Comparison of ENCODE assay signal across 8 mouse cellular contexts in the genomic region with DNA sequence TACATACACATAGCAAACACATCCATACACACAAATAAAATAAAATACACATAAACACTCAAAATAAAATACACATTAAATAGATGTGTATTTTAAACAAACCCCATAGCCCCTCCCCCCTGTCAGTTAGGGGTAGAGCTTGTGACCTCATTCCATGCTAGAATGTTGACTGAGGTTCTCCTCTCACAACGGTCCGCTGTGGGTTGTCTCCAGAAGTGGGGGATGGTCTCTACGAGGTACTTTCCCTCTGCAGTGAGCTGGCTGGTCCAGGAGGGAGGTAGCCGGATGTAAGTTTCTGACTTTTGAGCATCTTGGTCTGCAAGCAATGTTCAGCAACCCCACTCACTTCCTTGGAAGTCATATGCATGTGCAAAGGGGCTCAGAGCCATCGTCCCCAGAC. TPM values are rescaled to one million over a fixed set of nuclear protein-coding genes. Genes with fewer than 3 reads are reported as not detected.
DNase-seq lines count a peak whose midpoint lies in the region; ATAC-seq lines count a peak whose summit lies in the region.

Gene Zfyve27 (plus strand): TSS at position 188 of the 400 bp plus-strand sequence.

- H3K9me3 ChIP-seq in megakaryocyte, embryonic 14.5 days = no peaks in the 10 kb centered on the region
- H3K9me3 ChIP-seq in embryonic facial prominence, embryonic 12.5 days = no peaks in the 10 kb centered on the region
- H3K9me3 ChIP-seq in heart, embryonic 16.5 days (replicated peaks; ENCODE audit: control insufficient read depth, low read length) = no peaks in the 10 kb centered on the region
- no peaks in the 10 kb centered on the region for H3K9me3 ChIP-seq in stomach, embryonic 16.5 days (replicated peaks; ENCODE audit: control insufficient read depth, low read length)

- H3K4me2 ChIP-seq in embryonic facial prominence, embryonic 12.5 days (replicated peaks) = no peak within 1 kb of the TSS
- H3K4me2 ChIP-seq in heart, embryonic 16.5 days (ENCODE audit: low read depth, low read length) = no peak within 1 kb of the TSS
- no peak within 1 kb of the TSS for H3K4me2 ChIP-seq in stomach, embryonic 16.5 days (ENCODE audit: low read depth, low read length)

- no peak for DNase-seq in left cerebral cortex, postnatal 36 days (ENCODE audit: low spot score in 2 of 2)
- DNase-seq in T-cell, adult 2 months (ENCODE audit: low spot score) = no peak

- 75% methylated on average over 5 of the region's 5 CpGs for WGBS in embryonic facial prominence, embryonic 12.5 days
- WGBS in heart, embryonic 16.5 days = 58% methylated on average over 5 of the region's 5 CpGs
- WGBS in stomach, embryonic 16.5 days = 36% methylated on average over 5 of the region's 5 CpGs

- H3K4me3 ChIP-seq in megakaryocyte, embryonic 14.5 days (replicated peaks) = no peak within 1 kb of the TSS
- H3K4me3 ChIP-seq in embryonic facial prominence, embryonic 12.5 days = no peak within 1 kb of the TSS
- no peak within 1 kb of the TSS for H3K4me3 ChIP-seq in heart, embryonic 16.5 days (ENCODE audit: low read length)
- no peak within 1 kb of the TSS for H3K4me3 ChIP-seq in stomach, embryonic 16.5 days (replicated peaks; ENCODE audit: low read length)

- peaks cover 9% of the 10 kb centered on the region for H3K27me3 ChIP-seq in megakaryocyte, embryonic 14.5 days (replicated peaks)
- peaks cover 10% of the 10 kb centered on the region for H3K27me3 ChIP-seq in embryonic facial prominence, embryonic 12.5 days
- H3K27me3 ChIP-seq in heart, embryonic 16.5 days (ENCODE audit: control insufficient read depth, insufficient read depth, low read length) = peaks cover 2% of the 10 kb centered on the region; the same call in 1 of the 2 replicates
- H3K27me3 ChIP-seq in stomach, embryonic 16.5 days (ENCODE audit: control insufficient read depth, insufficient read depth, low read length) = no peaks in the 10 kb centered on the region

- H3K9ac ChIP-seq in embryonic facial prominence, embryonic 12.5 days = no peak within 1 kb of the TSS
- no peak within 1 kb of the TSS for H3K9ac ChIP-seq in heart, embryonic 16.5 days (ENCODE audit: low read length)
- no peak within 1 kb of the TSS for H3K9ac ChIP-seq in stomach, embryonic 16.5 days (ENCODE audit: low read length)

- intact Hi-C loops in left cerebral cortex, postnatal 36 days (cut with DNase I) = no loop called here

- ATAC-seq in megakaryocyte, adult 5-6 weeks (ENCODE audit: poor library complexity, severe bottlenecking) = no peak
- ATAC-seq in embryonic facial prominence, embryonic 12.5 days (ENCODE audit: insufficient number of reproducible peaks, insufficient read depth, low FRiP score, low TSS enrichment) = no peak
- ATAC-seq in heart, embryonic 16.5 days (replicated peaks; ENCODE audit: extremely low read depth, insufficient read depth, low FRiP score) = no peak
- ATAC-seq in stomach, embryonic 16.5 days (ENCODE audit: insufficient read depth, low FRiP score) = no peak
- ATAC-seq in erythroid progenitor cell, adult 5-6 weeks (replicated peaks; ENCODE audit: low FRiP score, poor library complexity, severe bottlenecking) = no peak

- H3K36me3 ChIP-seq in megakaryocyte, embryonic 14.5 days (replicated peaks; ENCODE audit: low read length) = no peaks in the 10 kb centered on the region
- no peaks in the 10 kb centered on the region for H3K36me3 ChIP-seq in embryonic facial prominence, embryonic 12.5 days
- H3K36me3 ChIP-seq in heart, embryonic 16.5 days (ENCODE audit: control insufficient read depth, insufficient read depth) = no peaks in the 10 kb centered on the region
- no peaks in the 10 kb centered on the region for H3K36me3 ChIP-seq in stomach, embryonic 16.5 days (ENCODE audit: control insufficient read depth, insufficient read depth, low read length)

- H3K27ac ChIP-seq in embryonic facial prominence, embryonic 12.5 days = no peak within 1 kb of the TSS
- H3K27ac ChIP-seq in heart, embryonic 16.5 days (ENCODE audit: low read length) = no peak within 1 kb of the TSS
- H3K27ac ChIP-seq in stomach, embryonic 16.5 days (ENCODE audit: low read length) = no peak within 1 kb of the TSS

- peaks cover 33% of the 10 kb centered on the region for H3K4me1 ChIP-seq in megakaryocyte, embryonic 14.5 days
- H3K4me1 ChIP-seq in embryonic facial prominence, embryonic 12.5 days = no peaks in the 10 kb centered on the region
- H3K4me1 ChIP-seq in heart, embryonic 16.5 days (ENCODE audit: control insufficient read depth, insufficient read depth, low read length) = 0 out of 2 replicates have a peak, but pooled peaks cover 2% of the 10 kb centered on the region
- H3K4me1 ChIP-seq in stomach, embryonic 16.5 days (ENCODE audit: control insufficient read depth, insufficient read depth, low read length) = peaks cover 6% of the 10 kb centered on the region; the same call in 1 of the 2 replicates

RNA-seq across cellular contexts. Expression of gene Zfyve27, which starts in this region (rescaled TPM):
- polyA plus RNA-seq in megakaryocyte, embryonic 14.5 days (2012; ENCODE audit: insufficient read depth, low replicate concordance) = 6.6 and 12.2 TPM in 2 replicates
- total RNA-seq in megakaryocyte, adult 5-6 weeks (2015) = 7.9 and 13.1 TPM in 2 replicates
- total RNA-seq in megakaryocyte, adult 5-6 weeks (2017) = 21.3 and 26.3 TPM in 2 replicates
- polyA plus RNA-seq in embryonic facial prominence, embryonic 12.5 days (2016; fragmentation: Nextera tagmentation; extraction: Ambion mirVana) = 32.5 and 36.5 TPM in 2 replicates
- polyA plus RNA-seq in heart, embryonic 16.5 days (2015; fragmentation: Nextera tagmentation; extraction: Ambion mirVana) = 22.8 and 25.1 TPM in 2 replicates
- total RNA-seq in left cerebral cortex, postnatal 36 days (2021) = 10 to 100 TPM; 78.8 to 94.5 TPM
- 23.8 and 24.5 TPM in 2 replicates for polyA plus RNA-seq in stomach, embryonic 16.5 days (2015; fragmentation: Nextera tagmentation; extraction: Ambion mirVana)
- 7.1 and 9.4 TPM in 2 replicates for total RNA-seq in erythroid progenitor cell, adult 5-6 weeks (2015; ENCODE audit: low replicate concordance)
- 6.1 and 16.9 TPM in 2 replicates for total RNA-seq in erythroid progenitor cell, adult 5-6 weeks (2017; ENCODE audit: low replicate concordance)
